Mouse (Mus musculus): Measurements from ENCODE around the gene Gm3269. TPM values are rescaled to one million over a fixed set of nuclear protein-coding genes. Genes with fewer than 3 reads are reported as not detected.
"Not testable (repeated sequence)": the region's sequence is repeated elsewhere in the genome, so short reads cannot be mapped to it uniquely, and the experiment has no call there.

The Gm3269 gene
- not detected in 2 replicates for polyA plus RNA-seq (2015; fragmentation: Nextera tagmentation; extraction: Ambion mirVana)

GRCm38 (mm10) chr14:4837806-4838205, at the start of gene Gm3269:
TSS of gene Gm3269 (plus strand) at chr14:4838106.
- H3K36me3 ChIP-seq; H3K4me3 ChIP-seq (replicated peaks); H3K27ac ChIP-seq; H3K4me1 ChIP-seq (replicated peaks); H3K4me2 ChIP-seq (replicated peaks); ATAC-seq; H3K9me3 ChIP-seq; H3K27me3 ChIP-seq (replicated peaks); H3K9ac ChIP-seq: not testable (repeated sequence)
- WGBS: no CpG with 5 or more reads among the region's 4 CpGs

- not testable (repeated sequence) for H3K4me3 ChIP-seq (replicated peaks); H3K4me1 ChIP-seq (replicated peaks); H3K27me3 ChIP-seq (replicated peaks); H3K9me3 ChIP-seq; H3K36me3 ChIP-seq; H3K4me2 ChIP-seq (replicated peaks); H3K9ac ChIP-seq; H3K27ac ChIP-seq; ATAC-seq
- WGBS: 84% methylated on average over 6 of the region's 6 CpGs
Measured at GRCm38 (mm10) chr14:4806421-4806820, 31.5 kb upstream of the Gm3269 start.

- not testable (repeated sequence) for ATAC-seq; H3K4me3 ChIP-seq (replicated peaks)
- 76% methylated on average over 4 of the region's 7 CpGs for WGBS
Measured at GRCm38 (mm10) chr14:4821950-4822349, 16.0 kb upstream of the Gm3269 start.

GRCm38 (mm10) chr14:4855299-4855980, 17.5 kb downstream of the Gm3269 start, which contains the start of gene Gm3264:
TSS of gene Gm3264 (plus strand) at chr14:4855576.
- H3K36me3 ChIP-seq; H3K9ac ChIP-seq; ATAC-seq; H3K4me1 ChIP-seq (replicated peaks); H3K27ac ChIP-seq; H3K27me3 ChIP-seq (replicated peaks); H3K9me3 ChIP-seq: not testable (repeated sequence)
- Histone ChIP-seq H3K4me2 (replicated peaks) (peak within 1 kb of the TSS; percentile 66), H3K4me3 (replicated peaks) (peak within 1 kb of the TSS; percentile 31)
- WGBS: 5% methylated on average over 47 of the region's 59 CpGs

More at GRCm38 (mm10) chr14:4821950-4822349, 16.0 kb upstream of the Gm3269 start:
- not testable (repeated sequence) for H3K36me3 ChIP-seq; H3K4me1 ChIP-seq (replicated peaks); H3K9ac ChIP-seq; H3K27me3 ChIP-seq (replicated peaks); H3K27ac ChIP-seq; H3K9me3 ChIP-seq; H3K4me2 ChIP-seq (replicated peaks)

GRCm38 (mm10) chr14:4892116-4892515, 54.2 kb downstream of the Gm3269 start, which contains the start of gene Gm3278:
TSS of gene Gm3278 (plus strand) at chr14:4892416.
- not testable (repeated sequence) for H3K4me2 ChIP-seq (replicated peaks); H3K27me3 ChIP-seq (replicated peaks); H3K9me3 ChIP-seq; ATAC-seq; H3K27ac ChIP-seq; H3K36me3 ChIP-seq; H3K4me3 ChIP-seq (replicated peaks); H3K9ac ChIP-seq; H3K4me1 ChIP-seq (replicated peaks)
- 71% methylated on average over 1 of the region's 3 CpGs for WGBS

Other genes with a start within 250 kb of the Gm3269 start
- not detected in 2 replicates for gene Gm8159, start 205.8 kb upstream of the Gm3269 start, polyA plus RNA-seq (2015; fragmentation: Nextera tagmentation; extraction: Ambion mirVana)
- gene Gm3239, start 173.9 kb upstream of the Gm3269 start, polyA plus RNA-seq (2015; fragmentation: Nextera tagmentation; extraction: Ambion mirVana): not detected in 2 replicates
- not detected in 2 replicates for gene Gm7876, start 128.9 kb upstream of the Gm3269 start, polyA plus RNA-seq (2015; fragmentation: Nextera tagmentation; extraction: Ambion mirVana)
- gene Gm3252, start 111.3 kb upstream of the Gm3269 start, polyA plus RNA-seq (2015; fragmentation: Nextera tagmentation; extraction: Ambion mirVana): 0.14 TPM in 1 of 2 replicates, not detected in the other
- not detected in 2 replicates for gene Gm9602, start 61.8 kb upstream of the Gm3269 start, polyA plus RNA-seq (2015; fragmentation: Nextera tagmentation; extraction: Ambion mirVana)
- 0.25 TPM in 1 of 2 replicates, not detected in the other for gene Gm3264, start 17.5 kb downstream of the Gm3269 start, polyA plus RNA-seq (2015; fragmentation: Nextera tagmentation; extraction: Ambion mirVana)
- gene Gm3278, start 54.3 kb downstream of the Gm3269 start, polyA plus RNA-seq (2015; fragmentation: Nextera tagmentation; extraction: Ambion mirVana): not detected in 2 replicates
- not detected in 2 replicates for gene Gm8297, start 145.8 kb downstream of the Gm3269 start, polyA plus RNA-seq (2015; fragmentation: Nextera tagmentation; extraction: Ambion mirVana)
- not detected in 2 replicates for gene Gm3298, start 177.8 kb downstream of the Gm3269 start, polyA plus RNA-seq (2015; fragmentation: Nextera tagmentation; extraction: Ambion mirVana)
- not detected in 2 replicates for gene 4930555G01Rik, start 212.5 kb downstream of the Gm3269 start, polyA plus RNA-seq (2015; fragmentation: Nextera tagmentation; extraction: Ambion mirVana)
- gene Gm8281, start 232.9 kb downstream of the Gm3269 start, polyA plus RNA-seq (2015; fragmentation: Nextera tagmentation; extraction: Ambion mirVana): 0.37 and 0.53 TPM in 2 replicates